Mouse (Mus musculus): ENCODE measurements around the gene Cbx2. TPM values are rescaled to one million over a fixed set of nuclear protein-coding genes. Genes with fewer than 3 reads are reported as not detected.

Cbx2 gene
- 1.9 and 2.0 TPM in 2 replicates for polyA plus RNA-seq (2015; fragmentation: Nextera tagmentation; extraction: Ambion mirVana)

DNA sequence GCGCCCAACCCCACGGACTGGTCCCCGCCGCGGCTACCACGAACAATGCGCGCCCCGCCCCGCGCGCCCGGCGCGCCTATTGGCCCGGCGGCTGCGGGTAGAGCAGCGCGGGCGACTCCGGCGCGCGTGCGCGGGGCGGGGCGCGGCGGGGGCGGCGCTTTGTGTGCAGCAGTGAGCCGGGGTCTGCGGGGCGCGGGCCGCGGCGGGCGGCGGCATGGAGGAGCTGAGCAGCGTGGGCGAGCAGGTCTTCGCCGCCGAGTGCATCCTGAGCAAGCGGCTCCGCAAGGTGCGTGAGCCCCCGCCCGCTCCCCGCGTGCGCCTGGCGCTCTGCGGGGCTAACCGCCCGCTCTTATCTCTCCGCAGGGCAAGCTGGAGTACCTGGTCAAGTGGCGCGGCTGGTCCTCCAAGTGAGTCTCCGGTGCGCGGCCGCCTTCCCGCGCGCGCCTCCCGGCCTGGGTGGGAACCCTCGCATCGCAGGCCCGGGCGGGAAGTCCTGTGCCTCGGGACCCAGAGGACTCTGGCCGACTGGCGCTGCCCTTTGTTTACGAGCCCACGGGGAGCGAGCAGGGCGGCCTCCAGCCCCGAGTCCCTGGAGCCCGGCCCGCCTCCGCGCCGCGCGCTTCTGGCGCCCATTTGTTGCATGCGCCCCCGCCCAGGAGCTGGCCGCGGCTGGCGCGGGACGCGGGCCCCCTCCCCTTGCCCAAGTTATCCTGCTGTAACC lies at the start of gene Cbx2:
Cbx2 (plus strand) TSS at position 68 of the 721 bp plus-strand sequence.
- Histone ChIP-seq H3K9me3 (ENCODE audit: low read length) (no peaks in the 10 kb centered on the region), H3K27ac (ENCODE audit: low read depth) (peak within 1 kb of the TSS; percentile 84), H3K4me3 (ENCODE audit: low read depth, low read length) (peak within 1 kb of the TSS; percentile 70), H3K36me3 (replicated peaks; ENCODE audit: insufficient read depth, low read length) (no peaks in the 10 kb centered on the region), H3K4me2 (ENCODE audit: low read depth, low read length) (peak within 1 kb of the TSS; percentile 95), H3K4me1 (ENCODE audit: insufficient read depth) (peaks cover 14% of the 10 kb centered on the region), H3K27me3 (ENCODE audit: insufficient read depth, low read length) (peaks cover 37% of the 10 kb centered on the region), H3K9ac (replicated peaks) (peak within 1 kb of the TSS; percentile 71)
- peak; percentile 82 for DNase-seq
- WGBS (ENCODE audit: insufficient replicate concordance): under 1% methylated on average over 83 of the region's 99 CpGs
- ATAC-seq: peak; percentile 88
- TF ChIP-seq CTCF (IDR thresholded peaks at IDR 0.05; ENCODE audit: low read depth) (no peak), EP300 (IDR thresholded peaks at IDR 0.05; ENCODE audit: low read depth) (no peak)

DNA sequence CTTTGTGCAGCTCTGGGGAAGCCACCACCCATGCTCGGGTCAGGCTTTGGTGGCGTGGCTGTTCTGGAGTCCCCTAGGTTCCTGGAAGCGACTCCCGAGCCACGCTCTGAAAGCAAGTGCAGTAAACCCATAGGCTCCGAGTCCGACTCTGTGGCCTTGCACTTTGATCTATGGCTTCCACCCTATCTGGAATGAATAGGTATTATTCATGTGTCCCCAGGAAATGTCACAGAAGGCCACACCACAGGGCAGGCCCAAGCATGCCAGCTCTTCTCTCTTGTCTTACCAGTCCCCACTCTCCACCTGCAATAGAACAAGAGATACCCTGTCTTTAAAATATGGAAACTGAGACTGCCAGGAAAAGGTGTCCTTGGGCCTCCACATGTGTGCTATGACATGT lies 48.4 kb upstream of the Cbx2 start:
- H3K27ac ChIP-seq (ENCODE audit: low read depth): no peak overlapping the region
- no peak overlapping the region for H3K4me3 ChIP-seq (ENCODE audit: low read depth, low read length)
- no peak overlapping the region for H3K9ac ChIP-seq (replicated peaks)
- ATAC-seq (no peak), DNase-seq (no peak)
- peaks cover 17% of the 10 kb centered on the region; the same call in 1 of the 2 replicates for H3K27me3 ChIP-seq (ENCODE audit: insufficient read depth, low read length)
- WGBS (ENCODE audit: insufficient replicate concordance): 71% methylated on average over 7 of the region's 7 CpGs
- no peak overlapping the region for H3K4me2 ChIP-seq (ENCODE audit: low read depth, low read length)
- no peaks in the 10 kb centered on the region for H3K36me3 ChIP-seq (replicated peaks; ENCODE audit: insufficient read depth, low read length)
- no peak for TF ChIP-seq CTCF (IDR thresholded peaks at IDR 0.05; ENCODE audit: low read depth)
- no peaks in the 10 kb centered on the region for H3K9me3 ChIP-seq (ENCODE audit: low read length)
- 0 out of 2 replicates have a peak, but pooled peaks cover 4% of the 10 kb centered on the region for H3K4me1 ChIP-seq (ENCODE audit: insufficient read depth)

DNA sequence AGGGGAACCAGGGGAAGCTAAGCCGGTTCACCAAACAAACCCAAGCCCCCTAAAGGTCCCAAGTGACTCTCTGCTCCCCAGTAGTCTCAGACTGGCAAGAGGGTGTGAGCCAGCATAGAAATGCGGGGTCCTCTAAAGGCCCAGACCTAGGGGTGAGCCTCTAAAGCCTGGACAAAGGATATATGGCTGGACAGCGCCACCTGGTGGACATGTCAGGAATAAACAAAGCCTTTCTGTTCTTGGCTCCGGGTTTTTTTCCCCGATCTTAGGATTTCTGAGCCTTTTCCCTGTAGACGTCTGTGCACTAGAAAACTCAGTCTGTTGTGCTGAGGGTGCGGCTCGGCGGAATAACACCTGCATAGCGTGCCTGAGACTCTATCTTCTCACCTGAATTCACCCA lies 47.3 kb upstream of the Cbx2 start:
- 2% methylated on average over 10 of the region's 10 CpGs for WGBS (ENCODE audit: insufficient replicate concordance)
- H3K27ac ChIP-seq (ENCODE audit: low read depth): 0 out of 2 replicates have a peak overlapping the region, but pooled peaks have one; percentile 30
- H3K4me1 ChIP-seq (ENCODE audit: insufficient read depth): 0 out of 2 replicates have a peak, but pooled peaks cover 4% of the 10 kb centered on the region
- ATAC-seq: peak; percentile 50
- 0 out of 2 replicates have a peak overlapping the region, but pooled peaks have one; percentile 3 for H3K4me3 ChIP-seq (ENCODE audit: low read depth, low read length)
- TF ChIP-seq CTCF (IDR thresholded peaks at IDR 0.05; ENCODE audit: low read depth) (peak; percentile 87), EP300 (IDR thresholded peaks at IDR 0.05; ENCODE audit: low read depth) (no peak)
- H3K27me3 ChIP-seq (ENCODE audit: insufficient read depth, low read length): peaks cover 20% of the 10 kb centered on the region; the same call in 1 of the 2 replicates
- DNase-seq: peak; percentile 69
- peak overlapping the region; percentile 56 for H3K4me2 ChIP-seq (ENCODE audit: low read depth, low read length)
- no peaks in the 10 kb centered on the region for H3K9me3 ChIP-seq (ENCODE audit: low read length)
- H3K36me3 ChIP-seq (replicated peaks; ENCODE audit: insufficient read depth, low read length): no peaks in the 10 kb centered on the region
- no peak overlapping the region for H3K9ac ChIP-seq (replicated peaks)

DNA sequence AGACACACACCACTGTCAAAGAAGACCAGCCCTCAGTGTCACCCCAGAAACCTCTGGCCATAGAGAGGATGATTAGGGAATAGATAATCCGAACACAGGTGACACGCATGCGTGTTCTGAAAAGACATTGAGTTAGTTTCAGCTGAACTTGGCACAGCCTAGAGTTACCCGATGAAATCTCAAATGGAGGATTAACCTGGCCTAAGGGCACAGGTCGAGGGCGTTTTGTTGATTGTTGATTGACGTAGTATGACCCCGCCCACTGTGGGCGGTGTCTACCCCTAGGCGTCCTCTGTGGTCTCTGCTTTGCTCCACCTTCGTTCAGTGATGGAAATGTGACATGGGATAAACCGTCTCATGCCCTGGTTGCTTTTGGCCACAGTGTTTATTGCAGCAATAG lies 46.8 kb upstream of the Cbx2 start:
- Histone ChIP-seq H3K4me1 (ENCODE audit: insufficient read depth) (0 out of 2 replicates have a peak, but pooled peaks cover 4% of the 10 kb centered on the region), H3K9ac (replicated peaks) (no peak overlapping the region), H3K27me3 (ENCODE audit: insufficient read depth, low read length) (peaks cover 20% of the 10 kb centered on the region; the same call in 1 of the 2 replicates), H3K4me3 (ENCODE audit: low read depth, low read length) (0 out of 2 replicates have a peak overlapping the region, but pooled peaks have one; percentile 3), H3K9me3 (ENCODE audit: low read length) (no peaks in the 10 kb centered on the region), H3K36me3 (replicated peaks; ENCODE audit: insufficient read depth, low read length) (no peaks in the 10 kb centered on the region), H3K4me2 (ENCODE audit: low read depth, low read length) (peak overlapping the region; percentile 56), H3K27ac (ENCODE audit: low read depth) (0 out of 2 replicates have a peak overlapping the region, but pooled peaks have one; percentile 30)
- WGBS (ENCODE audit: insufficient replicate concordance): 17% methylated on average over 12 of the region's 12 CpGs
- peak; percentile 96 for ATAC-seq
- TF ChIP-seq EP300 (IDR thresholded peaks at IDR 0.05; ENCODE audit: low read depth) (no peak), CTCF (IDR thresholded peaks at IDR 0.05; ENCODE audit: low read depth) (no peak)
- DNase-seq: peak; percentile 68

DNA sequence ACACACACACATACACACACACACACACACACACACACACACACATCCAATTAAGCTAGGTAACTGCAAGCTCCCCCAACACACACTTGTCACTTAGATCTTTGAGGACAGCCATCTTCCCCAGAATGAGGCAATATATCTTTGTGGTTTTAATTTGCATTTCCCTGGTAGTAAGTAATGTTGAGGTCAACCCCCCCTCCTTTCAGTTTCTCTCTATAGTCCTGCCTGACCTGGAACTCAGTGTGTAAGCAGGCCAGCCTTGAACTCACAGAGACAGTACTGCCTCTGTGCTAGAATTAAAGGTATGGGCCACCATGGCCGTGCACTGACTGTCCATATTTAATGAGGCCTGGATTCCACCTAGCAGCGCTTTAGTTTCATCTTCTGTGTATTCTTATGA lies 42.4 kb upstream of the Cbx2 start:
- TF ChIP-seq EP300 (IDR thresholded peaks at IDR 0.05; ENCODE audit: low read depth) (no peak), CTCF (IDR thresholded peaks at IDR 0.05; ENCODE audit: low read depth) (no peak)
- Histone ChIP-seq H3K4me2 (ENCODE audit: low read depth, low read length) (peak overlapping the region; percentile 13; the same call in 1 of the 2 replicates), H3K4me1 (ENCODE audit: insufficient read depth) (0 out of 2 replicates have a peak, but pooled peaks cover 4% of the 10 kb centered on the region), H3K36me3 (replicated peaks; ENCODE audit: insufficient read depth, low read length) (no peaks in the 10 kb centered on the region), H3K9ac (replicated peaks) (no peak overlapping the region), H3K4me3 (ENCODE audit: low read depth, low read length) (no peak overlapping the region), H3K27me3 (ENCODE audit: insufficient read depth, low read length) (peaks cover 16% of the 10 kb centered on the region; the same call in 1 of the 2 replicates), H3K27ac (ENCODE audit: low read depth) (no peak overlapping the region), H3K9me3 (ENCODE audit: low read length) (no peaks in the 10 kb centered on the region)
- ATAC-seq (no peak), DNase-seq (no peak)
- WGBS (ENCODE audit: insufficient replicate concordance): 68% methylated on average over 2 of the region's 2 CpGs

DNA sequence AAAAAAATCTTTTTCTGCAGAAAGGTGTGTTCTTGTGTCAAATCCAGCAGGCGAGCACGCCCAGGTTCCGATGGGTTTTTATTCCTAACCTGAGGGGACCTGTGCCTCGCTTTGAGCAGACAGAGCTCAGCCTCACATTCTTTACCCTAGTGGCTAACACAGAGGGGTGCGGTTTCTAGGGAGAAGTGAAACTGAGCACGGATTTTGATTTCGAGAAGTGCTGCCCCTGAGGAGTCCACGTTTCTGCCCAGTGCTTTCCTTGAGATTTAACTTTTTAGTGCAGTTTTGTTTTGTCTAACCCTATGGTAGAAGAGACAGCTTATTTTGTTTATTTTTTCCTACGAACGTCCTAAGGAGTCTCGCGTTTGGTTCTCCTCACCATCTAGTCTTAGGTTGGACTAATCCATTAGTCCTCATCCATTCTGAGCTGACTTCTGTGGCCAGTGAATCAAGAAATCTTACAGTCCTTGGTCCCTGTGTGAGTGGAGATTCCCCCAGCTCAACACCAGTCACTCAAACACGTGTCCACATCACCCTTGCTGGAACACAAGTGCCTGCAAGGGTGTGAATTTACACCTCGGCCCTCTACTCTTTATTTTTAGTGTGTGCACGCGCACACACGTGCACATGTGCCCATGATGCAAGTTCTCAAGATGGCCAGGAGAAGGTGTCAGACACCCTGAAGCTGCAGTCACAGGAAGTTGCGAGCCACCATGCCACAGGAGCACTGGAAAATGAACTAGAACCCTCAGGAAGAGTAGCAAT lies 41.6 kb upstream of the Cbx2 start:
- no peaks in the 10 kb centered on the region for H3K36me3 ChIP-seq (replicated peaks; ENCODE audit: insufficient read depth, low read length)
- no peak for ATAC-seq
- no peak overlapping the region for H3K27ac ChIP-seq (ENCODE audit: low read depth)
- 0 out of 2 replicates have a peak overlapping the region, but pooled peaks have one; percentile 13 for H3K4me2 ChIP-seq (ENCODE audit: low read depth, low read length)
- H3K4me3 ChIP-seq (ENCODE audit: low read depth, low read length): no peak overlapping the region
- no peaks in the 10 kb centered on the region for H3K4me1 ChIP-seq (ENCODE audit: insufficient read depth)
- no peaks in the 10 kb centered on the region for H3K9me3 ChIP-seq (ENCODE audit: low read length)
- no peak for DNase-seq
- peaks cover 16% of the 10 kb centered on the region; the same call in 1 of the 2 replicates for H3K27me3 ChIP-seq (ENCODE audit: insufficient read depth, low read length)
- 47% methylated on average over 18 of the region's 18 CpGs for WGBS (ENCODE audit: insufficient replicate concordance)
- no peak overlapping the region for H3K9ac ChIP-seq (replicated peaks)
- TF ChIP-seq CTCF (IDR thresholded peaks at IDR 0.05; ENCODE audit: low read depth) (peak; percentile 33), EP300 (IDR thresholded peaks at IDR 0.05; ENCODE audit: low read depth) (no peak)
